Mouse (Mus musculus) lung, embryonic 15.5 days (tissue): ENCODE data around the gene Rpl37. TPM values are rescaled to one million over a fixed set of nuclear protein-coding genes. Genes with fewer than 3 reads are reported as not detected.
A peak's percentile ranks its signal among the peaks of the same experiment; 100 is the strongest.

ENCODE experiments used
- ATAC-seq: fragments of 200-750 bp; cut with Nextera tagmentation; 2 replicates; pipeline ENCODE4 v1.8.0; 2017; ENCODE audit warnings: moderate number of reproducible peaks, borderline replicate concordance; ENCODE audit not compliant: low FRiP score, low TSS enrichment; ENCODE audit errors: extremely low read depth
- H3K27ac ChIP-seq: fragments of 300-500 bp; sonication (generic); 2 replicates; pipeline ENCODE4 v1.5.1; 2015; ENCODE audit warnings: moderate library complexity, mild to moderate bottlenecking, inconsistent platforms
- H3K27me3 ChIP-seq: fragments of 300-500 bp; sonication (generic); 2 replicates; pipeline ENCODE4 v1.6.1; 2015; ENCODE audit warnings: inconsistent platforms
- H3K36me3 ChIP-seq: fragments of 300-500 bp; sonication (generic); 2 replicates; pipeline ENCODE4 v1.6.1; 2015; ENCODE audit warnings: inconsistent platforms
- H3K4me1 ChIP-seq: fragments of 300-500 bp; sonication (generic); 2 replicates; pipeline ENCODE4 v1.6.1; 2015; ENCODE audit warnings: inconsistent platforms
- H3K4me2 ChIP-seq: fragments of 300-500 bp; sonication (generic); 2 replicates; pipeline ENCODE4 v1.6.1; 2015; ENCODE audit warnings: inconsistent platforms, mild to moderate bottlenecking, moderate library complexity
- H3K4me3 ChIP-seq: fragments of 300-500 bp; sonication (generic); 2 replicates; pipeline ENCODE4 v1.5.1; 2015; ENCODE audit warnings: mild to moderate bottlenecking, inconsistent platforms
- H3K9ac ChIP-seq: fragments of 300-500 bp; sonication (generic); 2 replicates; pipeline ENCODE4 v1.6.1; 2015; ENCODE audit warnings: inconsistent platforms
- H3K9me3 ChIP-seq: fragments of 300-500 bp; sonication (generic); 2 replicates; pipeline ENCODE4 v1.6.1; 2016; ENCODE audit warnings: inconsistent platforms
- WGBS: fragments of 180-500 bp; shearing (Covaris S2); methylation state at CpG from one replicate; pipeline ENCODE4 v1.1.7; 2015; 5-methylcytosine and 5-hydroxymethylcytosine counted together
- polyA plus RNA-seq: library from polyadenylated mRNA; unstranded; fragments of >200 nt; fragmentation: Nextera tagmentation; extraction: Ambion mirVana; gene quantifications from 2 replicates; pipeline ENCODE4 v1.2.1, GENCODE M21; 2015

The Rpl37 gene
- polyA plus RNA-seq = 469 and 494 TPM in 2 replicates

DNA sequence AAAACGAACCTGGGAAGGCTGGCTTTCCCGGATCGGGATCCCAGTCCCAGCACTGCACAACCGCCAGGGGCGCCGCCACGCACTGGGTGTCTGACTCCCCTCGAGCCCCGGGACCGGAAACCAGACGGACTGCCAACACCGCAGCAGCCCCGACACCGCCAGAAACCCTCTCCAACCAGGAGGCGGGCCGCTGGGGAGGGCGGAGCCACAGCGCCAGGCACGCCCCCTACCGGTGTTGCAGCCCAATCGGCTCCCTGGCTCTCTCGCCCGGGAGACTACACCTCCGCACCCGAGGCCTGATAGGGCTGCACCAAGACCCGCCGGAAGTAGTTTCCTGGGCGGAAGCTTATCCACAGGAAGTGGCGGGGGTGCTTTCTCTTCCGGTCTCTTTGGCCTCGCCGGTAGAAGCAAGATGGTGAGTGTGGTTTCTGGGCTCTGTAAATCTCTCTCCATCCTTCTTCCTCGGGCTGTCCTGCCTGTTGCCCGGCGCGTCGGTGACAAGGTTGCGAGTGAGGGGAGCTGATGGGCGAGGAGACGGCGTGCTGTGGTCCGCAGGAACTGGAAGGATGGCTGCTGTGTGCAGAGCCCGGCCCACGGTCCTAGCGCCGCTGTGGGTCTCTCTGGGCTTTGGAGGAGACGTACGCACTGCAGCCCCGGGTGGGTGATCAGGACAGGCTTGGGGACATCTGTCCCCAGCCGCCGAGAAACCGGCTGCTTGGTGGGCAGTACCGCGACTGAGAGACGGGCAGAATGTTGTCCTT lies at the start of gene Rpl37:
Gene Rpl37, plus strand, starts transcription at position 376 of the 761 bp plus-strand sequence.
- Histone ChIP-seq H3K4me3 (peak within 1 kb of the TSS; percentile 64), H3K4me1 (peaks cover 18% of the 10 kb centered on the region), H3K4me2 (peak within 1 kb of the TSS; percentile 71), H3K9me3 (no peaks in the 10 kb centered on the region), H3K27ac (peak within 1 kb of the TSS; percentile 94), H3K36me3 (peaks cover 39% of the 10 kb centered on the region), H3K27me3 (no peaks in the 10 kb centered on the region), H3K9ac (peak within 1 kb of the TSS; percentile 73)
- peak; percentile 97 for ATAC-seq
- WGBS = 0% methylated on average over 55 of the region's 55 CpGs

DNA sequence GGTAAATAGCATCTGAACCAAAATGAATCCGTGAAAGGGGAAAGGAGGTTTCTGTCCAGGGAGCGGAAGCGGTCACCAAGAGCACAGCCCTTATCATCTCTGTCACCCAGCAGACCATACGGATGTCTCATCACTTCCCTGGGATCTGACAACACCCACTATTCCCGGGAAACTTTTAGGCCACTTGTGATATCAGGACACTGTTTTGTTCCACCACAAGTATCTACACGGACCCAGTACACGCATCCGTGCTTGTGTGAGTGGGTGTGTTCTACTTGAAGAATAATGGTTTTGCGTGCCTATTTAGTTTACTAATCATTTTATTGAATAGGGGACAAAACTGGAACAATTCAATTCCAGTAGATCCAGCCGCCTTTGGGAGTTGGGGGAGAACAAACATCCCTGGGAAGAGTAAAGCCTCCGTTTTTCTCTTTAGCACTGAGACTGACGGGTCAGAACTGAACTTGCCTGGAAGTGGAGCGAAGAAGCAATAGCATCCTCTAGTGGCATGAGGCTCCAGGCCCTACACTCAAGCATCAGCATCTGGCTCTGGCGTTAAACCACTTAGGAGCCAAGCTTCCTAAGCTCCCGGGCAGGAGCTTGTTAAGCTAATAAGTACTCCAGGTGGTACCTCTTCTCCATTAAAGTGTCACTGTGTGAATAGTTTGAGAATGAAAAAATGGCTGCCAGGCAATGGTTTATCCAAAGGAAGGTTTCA lies 47.5 kb upstream of the Rpl37 start:
- Histone ChIP-seq H3K27ac (no peak overlapping the region), H3K4me1 (no peaks in the 10 kb centered on the region), H3K27me3 (no peaks in the 10 kb centered on the region), H3K9ac (no peak overlapping the region), H3K4me3 (no peak overlapping the region), H3K4me2 (no peak overlapping the region), H3K36me3 (no peaks in the 10 kb centered on the region), H3K9me3 (no peaks in the 10 kb centered on the region)
- no peak for ATAC-seq
- 44% methylated on average over 15 of the region's 15 CpGs for WGBS

DNA sequence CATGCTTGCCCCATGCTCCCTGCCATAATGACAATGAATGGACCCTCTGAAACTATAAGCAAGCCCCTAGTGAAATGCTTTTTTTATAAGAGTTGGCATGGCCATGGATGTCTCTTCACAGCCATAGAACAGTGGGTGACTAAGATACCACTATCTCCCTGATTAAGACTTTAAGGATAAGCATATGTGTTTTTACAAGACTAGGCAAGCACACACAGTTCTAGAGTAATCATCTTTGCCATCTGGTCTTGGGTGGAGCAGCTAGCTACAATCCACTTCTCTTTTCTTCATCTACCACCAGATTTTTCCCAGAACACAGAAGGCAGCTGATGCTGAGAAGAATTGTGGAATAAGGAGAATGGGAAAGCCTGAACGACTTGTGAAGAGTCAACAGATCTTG lies 35.2 kb upstream of the Rpl37 start:
- Histone ChIP-seq H3K36me3 (no peaks in the 10 kb centered on the region), H3K9ac (no peak overlapping the region), H3K27me3 (no peaks in the 10 kb centered on the region), H3K27ac (no peak overlapping the region), H3K4me2 (no peak overlapping the region), H3K9me3 (no peaks in the 10 kb centered on the region), H3K4me3 (no peak overlapping the region), H3K4me1 (no peaks in the 10 kb centered on the region)
- WGBS = 57% methylated on average over 1 of the region's 1 CpGs
- no peak for ATAC-seq

DNA sequence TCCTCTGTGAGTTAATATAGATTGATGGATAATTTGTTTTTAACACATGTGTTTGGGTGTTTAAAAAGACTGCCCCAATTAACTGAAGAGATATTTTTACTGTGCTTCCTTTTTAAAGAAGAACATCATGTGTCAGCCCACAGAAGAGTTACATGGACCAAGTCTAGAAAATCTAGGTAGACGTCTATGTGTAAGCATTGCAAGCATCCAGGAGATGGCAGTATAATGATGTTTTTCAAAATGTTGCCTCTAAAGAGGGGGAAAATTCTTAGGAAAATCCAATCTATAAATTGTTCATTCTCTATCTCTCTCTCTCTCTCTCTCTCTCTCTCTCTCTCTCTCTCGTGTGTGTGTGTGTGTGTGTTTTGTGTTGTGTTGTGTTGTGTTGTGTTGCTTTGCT lies 30.3 kb upstream of the Rpl37 start:
- Histone ChIP-seq H3K4me2 (no peak overlapping the region), H3K4me1 (no peaks in the 10 kb centered on the region), H3K36me3 (no peaks in the 10 kb centered on the region), H3K9ac (no peak overlapping the region), H3K27ac (no peak overlapping the region), H3K9me3 (no peaks in the 10 kb centered on the region), H3K27me3 (no peaks in the 10 kb centered on the region), H3K4me3 (no peak overlapping the region)
- no peak for ATAC-seq
- 18% methylated on average over 2 of the region's 2 CpGs for WGBS

DNA sequence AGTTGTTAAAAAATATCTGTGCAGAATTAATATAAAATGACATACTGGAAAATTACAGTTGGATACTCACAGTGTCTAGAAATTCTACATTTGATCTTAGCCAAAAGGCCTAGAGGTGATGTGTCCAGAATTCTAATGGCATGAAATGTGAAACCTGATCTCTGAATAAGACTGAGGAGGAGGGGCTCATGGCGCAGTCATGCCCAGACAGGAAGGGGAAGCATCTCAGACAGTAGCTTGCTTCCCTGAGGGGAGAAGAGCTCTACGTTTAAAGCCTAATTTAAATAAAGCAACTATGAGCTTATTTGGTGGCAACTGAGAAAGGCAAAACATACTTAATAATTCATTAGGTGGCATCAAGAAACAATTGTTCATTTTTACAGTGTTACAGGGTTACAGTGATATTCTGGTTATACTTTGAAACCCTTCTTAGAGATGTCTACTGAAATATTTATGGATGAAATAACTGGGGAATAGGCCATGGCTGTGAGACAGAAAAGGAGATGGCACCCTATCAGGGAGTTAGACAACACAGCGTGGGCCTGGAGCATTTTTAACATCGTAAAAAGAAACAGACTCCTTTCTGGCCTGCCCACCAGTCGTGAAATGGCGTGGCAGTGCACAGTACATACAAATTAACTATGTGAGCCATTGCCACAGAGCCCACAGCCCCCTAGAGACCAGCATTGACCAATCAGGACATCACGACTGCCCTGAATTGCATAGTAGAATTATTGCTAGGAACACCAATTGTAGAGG lies 27.4 kb upstream of the Rpl37 start:
- Histone ChIP-seq H3K4me2 (no peak overlapping the region), H3K27ac (no peak overlapping the region), H3K4me3 (no peak overlapping the region), H3K9me3 (no peaks in the 10 kb centered on the region), H3K27me3 (no peaks in the 10 kb centered on the region), H3K36me3 (no peaks in the 10 kb centered on the region), H3K9ac (no peak overlapping the region), H3K4me1 (no peaks in the 10 kb centered on the region)
- 64% methylated on average over 7 of the region's 7 CpGs for WGBS
- no peak for ATAC-seq

DNA sequence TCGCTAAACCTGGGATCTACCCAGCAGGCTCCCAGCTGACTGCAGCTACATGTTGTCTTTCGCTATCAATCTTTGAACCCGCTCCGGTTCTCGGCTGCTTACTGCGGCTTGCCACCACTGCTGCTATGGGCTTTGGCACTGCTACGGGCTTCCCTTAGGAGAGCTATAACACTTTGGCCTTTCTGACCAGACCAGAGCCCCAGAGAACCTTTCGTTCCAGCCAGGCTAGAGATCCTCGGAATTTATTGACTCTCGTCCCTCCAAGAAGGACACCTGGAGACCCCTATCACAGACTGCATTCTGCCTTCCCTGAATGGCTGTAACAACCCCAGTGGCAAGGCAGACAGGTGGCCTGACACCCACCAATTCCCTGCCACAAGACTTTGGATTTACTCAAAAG lies 26.3 kb upstream of the Rpl37 start:
- Histone ChIP-seq H3K4me2 (no peak overlapping the region), H3K4me3 (no peak overlapping the region), H3K4me1 (no peaks in the 10 kb centered on the region), H3K36me3 (no peaks in the 10 kb centered on the region), H3K9me3 (no peaks in the 10 kb centered on the region), H3K27ac (no peak overlapping the region), H3K9ac (no peak overlapping the region), H3K27me3 (no peaks in the 10 kb centered on the region)
- ATAC-seq = no peak
- 86% methylated on average over 10 of the region's 10 CpGs for WGBS

DNA sequence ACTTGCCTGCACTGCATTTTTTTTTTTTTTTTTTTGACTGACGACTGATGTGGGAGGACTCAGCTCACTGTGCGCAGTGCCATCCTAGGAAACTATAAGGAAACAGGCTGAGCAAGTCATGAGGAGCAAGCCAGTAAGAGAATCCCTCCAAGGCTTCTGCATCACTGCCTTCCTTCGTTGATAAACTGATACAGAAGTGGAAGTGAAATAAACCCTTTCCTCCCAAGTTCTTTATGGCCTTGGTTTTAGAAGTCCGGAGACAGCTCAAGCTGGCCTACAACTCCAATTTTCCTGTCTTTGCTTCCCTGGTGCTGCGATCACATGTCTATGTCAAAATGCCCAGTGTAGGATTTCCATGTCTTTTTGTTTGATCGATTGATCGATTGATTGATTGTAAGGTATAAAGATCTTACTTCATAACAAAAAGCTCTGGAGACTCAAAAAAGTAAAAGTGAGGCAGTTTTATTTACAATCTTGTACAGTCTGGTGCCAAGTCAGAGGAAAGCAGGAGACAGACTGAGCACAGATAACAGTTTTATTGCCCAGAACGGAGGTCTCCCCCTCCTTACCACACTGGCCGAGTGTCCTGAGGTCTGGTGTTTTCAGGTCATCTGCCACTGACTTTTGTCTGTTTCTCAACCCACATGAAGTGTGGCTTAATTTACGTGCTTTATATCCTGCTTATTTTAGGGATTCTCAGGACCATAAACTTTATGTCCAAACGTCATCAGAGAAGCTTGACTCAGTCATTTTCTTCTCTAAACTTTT lies 20.7 kb upstream of the Rpl37 start:
- no peaks in the 10 kb centered on the region for H3K9me3 ChIP-seq
- WGBS = 80% methylated on average over 11 of the region's 11 CpGs
- no peaks in the 10 kb centered on the region; the same call in 1 of the 2 replicates for H3K36me3 ChIP-seq
- H3K4me3 ChIP-seq = no peak overlapping the region
- H3K27ac ChIP-seq = no peak overlapping the region
- no peak overlapping the region for H3K9ac ChIP-seq
- ATAC-seq = no peak
- no peak overlapping the region for H3K4me2 ChIP-seq
- H3K27me3 ChIP-seq = no peaks in the 10 kb centered on the region
- no peaks in the 10 kb centered on the region for H3K4me1 ChIP-seq

DNA sequence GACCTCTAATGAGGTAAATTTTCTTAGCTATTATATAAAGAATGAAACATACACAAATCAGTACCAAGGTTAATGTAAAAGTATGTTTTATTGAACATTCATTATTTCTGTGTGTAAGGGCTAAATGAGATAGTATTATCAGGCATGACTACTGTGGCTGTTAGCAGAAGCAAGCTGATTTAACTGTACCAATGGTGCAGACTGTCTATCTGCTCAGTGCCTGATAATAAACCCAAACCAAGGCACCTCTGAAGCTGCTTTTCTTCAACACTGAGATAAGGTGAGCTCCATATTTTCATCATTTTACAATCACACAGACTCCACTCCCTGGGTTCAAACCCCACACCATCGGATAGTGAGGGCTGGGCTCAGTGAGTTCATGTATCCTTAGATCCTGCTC lies 19.1 kb upstream of the Rpl37 start:
- ATAC-seq = no peak

DNA sequence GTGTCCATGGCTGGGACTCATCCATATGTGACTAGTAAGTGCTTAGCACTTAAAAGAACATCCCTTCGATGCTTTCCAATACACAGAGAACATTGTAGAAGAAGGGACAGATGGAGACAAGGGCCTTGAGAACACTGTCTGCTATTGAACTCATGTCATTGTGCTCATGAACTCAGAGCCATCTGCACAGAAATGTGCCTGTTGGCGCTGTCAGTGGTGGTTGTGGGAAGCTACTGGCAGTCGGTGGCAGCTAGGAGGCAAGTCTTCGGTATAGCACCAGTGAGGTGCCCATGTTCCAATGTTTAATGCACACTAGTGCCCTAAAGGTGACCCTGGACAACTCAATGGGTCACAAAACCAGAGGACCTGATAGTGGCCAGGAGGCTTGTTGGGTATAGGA lies 14.1 kb upstream of the Rpl37 start:
- Histone ChIP-seq H3K4me2 (no peak overlapping the region), H3K9me3 (no peaks in the 10 kb centered on the region), H3K4me3 (no peak overlapping the region), H3K4me1 (no peaks in the 10 kb centered on the region), H3K27ac (no peak overlapping the region), H3K27me3 (no peaks in the 10 kb centered on the region), H3K36me3 (no peaks in the 10 kb centered on the region; the same call in 1 of the 2 replicates), H3K9ac (no peak overlapping the region)
- ATAC-seq = no peak
- 87% methylated on average over 4 of the region's 4 CpGs for WGBS

More for the DNA sequence above, 19.1 kb upstream of the Rpl37 start:
- Histone ChIP-seq H3K27me3 (no peaks in the 10 kb centered on the region), H3K9ac (no peak overlapping the region), H3K4me2 (no peak overlapping the region), H3K27ac (no peak overlapping the region), H3K36me3 (no peaks in the 10 kb centered on the region; the same call in 1 of the 2 replicates), H3K4me3 (no peak overlapping the region), H3K4me1 (no peaks in the 10 kb centered on the region), H3K9me3 (no peaks in the 10 kb centered on the region)
- 63% methylated on average over 1 of the region's 1 CpGs for WGBS

DNA sequence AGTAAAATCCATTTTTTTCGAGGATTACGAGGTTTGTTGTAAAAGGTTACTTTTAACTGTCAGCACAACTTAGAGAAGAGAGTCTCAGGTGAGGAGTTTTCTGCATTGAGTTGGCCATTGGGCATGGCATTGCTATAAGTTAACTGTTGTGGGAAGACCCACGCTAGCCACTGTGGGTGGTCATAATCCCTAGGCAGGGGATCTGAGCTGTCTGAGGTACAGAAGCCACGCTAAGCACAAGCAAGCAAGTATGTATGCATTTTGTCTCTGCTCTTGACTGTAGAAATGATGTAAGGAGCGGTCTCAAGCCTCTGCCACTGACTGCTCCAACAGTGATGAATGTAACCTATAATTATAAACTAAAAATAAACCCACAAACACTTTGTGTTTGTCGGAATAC lies 10.6 kb upstream of the Rpl37 start:
- Histone ChIP-seq H3K4me2 (no peak overlapping the region), H3K4me1 (no peaks in the 10 kb centered on the region), H3K27ac (no peak overlapping the region), H3K4me3 (no peak overlapping the region), H3K27me3 (no peaks in the 10 kb centered on the region), H3K9ac (no peak overlapping the region), H3K36me3 (no peaks in the 10 kb centered on the region), H3K9me3 (no peaks in the 10 kb centered on the region)
- no peak for ATAC-seq
- WGBS = 80% methylated on average over 6 of the region's 6 CpGs

DNA sequence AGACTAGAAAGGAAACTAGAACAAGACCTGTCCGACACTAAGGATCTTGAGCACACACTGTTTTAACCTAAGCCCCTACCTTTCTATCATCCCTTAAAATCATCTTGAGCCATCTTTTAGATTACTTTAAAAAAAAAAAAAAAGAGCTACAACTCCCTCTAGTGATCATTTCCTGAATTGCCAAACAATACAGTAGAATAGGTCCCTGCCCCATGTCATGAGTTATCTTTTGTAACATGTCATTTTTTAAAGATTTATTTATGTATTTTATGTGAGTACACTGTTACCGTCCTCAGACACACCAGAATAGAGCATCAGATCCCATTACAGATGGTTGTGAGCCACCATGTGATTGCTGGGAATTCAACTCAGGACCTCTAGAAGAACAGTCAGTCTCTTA lies 10.2 kb upstream of the Rpl37 start:
- Histone ChIP-seq H3K9me3 (no peaks in the 10 kb centered on the region), H3K27me3 (no peaks in the 10 kb centered on the region), H3K27ac (no peak overlapping the region), H3K9ac (no peak overlapping the region), H3K4me3 (no peak overlapping the region), H3K4me1 (no peaks in the 10 kb centered on the region), H3K36me3 (no peaks in the 10 kb centered on the region), H3K4me2 (no peak overlapping the region)
- WGBS = 45% methylated on average over 2 of the region's 2 CpGs
- no peak for ATAC-seq
